Mouse (Mus musculus): Measurements from ENCODE around the gene Slco1a6.

- TF ChIP-seq MAX (IDR thresholded peaks at IDR 0.05) (no peak), CTCF (IDR thresholded peaks at IDR 0.05; ENCODE audit: control insufficient read depth, insufficient read depth, insufficient read length) (no peak)
Measured at GRCm38 (mm10) chr6:142209749-142210148, 1.4 kb upstream of the Slco1a6 start.

All from C2C12 (cell line).